Mouse (Mus musculus) midbrain, embryonic 13.5 days (tissue): ENCODE data around the gene Abcb11. TPM values are rescaled to one million over a fixed set of nuclear protein-coding genes. Genes with fewer than 3 reads are reported as not detected.
A peak's percentile ranks its signal among the peaks of the same experiment; 100 is the strongest.

Source experiments
- ATAC-seq: fragments of 200-750 bp; cut with Nextera tagmentation; 2 replicates; pipeline ENCODE4 v1.8.0; 2017; ENCODE audit warnings: mild to moderate bottlenecking, moderate TSS enrichment, moderate library complexity
- H3K27ac ChIP-seq: fragments of 300-500 bp; sonication (generic); 2 replicates; pipeline ENCODE4 v1.5.1; 2015; ENCODE audit warnings: inconsistent platforms, mild to moderate bottlenecking, moderate library complexity
- H3K27me3 ChIP-seq: fragments of 300-500 bp; sonication (generic); 2 replicates; pipeline ENCODE4 v1.6.1; 2015; ENCODE audit warnings: mild to moderate bottlenecking, inconsistent platforms
- H3K36me3 ChIP-seq: fragments of 300-500 bp; sonication (generic); 2 replicates; pipeline ENCODE4 v1.6.1; 2015; ENCODE audit warnings: mild to moderate bottlenecking, inconsistent platforms
- H3K4me1 ChIP-seq: fragments of 300-500 bp; sonication (generic); replicated peaks from 2 replicates; pipeline ENCODE4 v1.6.1; 2015; ENCODE audit warnings: inconsistent platforms
- H3K4me2 ChIP-seq: fragments of 300-500 bp; sonication (generic); replicated peaks from 2 replicates; pipeline ENCODE4 v1.6.1; 2015; ENCODE audit warnings: moderate library complexity, mild to moderate bottlenecking, inconsistent platforms
- H3K4me3 ChIP-seq: fragments of 300-500 bp; sonication (generic); replicated peaks from 2 replicates; pipeline ENCODE4 v1.5.1; 2015; ENCODE audit warnings: mild to moderate bottlenecking, inconsistent platforms
- H3K9ac ChIP-seq: fragments of 300-500 bp; sonication (generic); replicated peaks from 2 replicates; pipeline ENCODE4 v1.6.1; 2015; ENCODE audit warnings: mild to moderate bottlenecking, inconsistent platforms
- H3K9me3 ChIP-seq: fragments of 300-500 bp; sonication (generic); 2 replicates; pipeline ENCODE4 v1.6.1; 2016; ENCODE audit warnings: mild to moderate bottlenecking, inconsistent platforms
- WGBS: fragments of 180-500 bp; shearing (Covaris S2); methylation state at CpG from one replicate; pipeline ENCODE4 v1.1.7; 2015; 5-methylcytosine and 5-hydroxymethylcytosine counted together
- polyA plus RNA-seq: library from polyadenylated mRNA; unstranded; fragments of >200 nt; fragmentation: Nextera tagmentation; extraction: Ambion mirVana; gene quantifications from 2 replicates; pipeline ENCODE4 v1.2.1, GENCODE M21; 2015

Abcb11 gene
- polyA plus RNA-seq, 1 experiment from 2014 or later = not detected

DNA sequence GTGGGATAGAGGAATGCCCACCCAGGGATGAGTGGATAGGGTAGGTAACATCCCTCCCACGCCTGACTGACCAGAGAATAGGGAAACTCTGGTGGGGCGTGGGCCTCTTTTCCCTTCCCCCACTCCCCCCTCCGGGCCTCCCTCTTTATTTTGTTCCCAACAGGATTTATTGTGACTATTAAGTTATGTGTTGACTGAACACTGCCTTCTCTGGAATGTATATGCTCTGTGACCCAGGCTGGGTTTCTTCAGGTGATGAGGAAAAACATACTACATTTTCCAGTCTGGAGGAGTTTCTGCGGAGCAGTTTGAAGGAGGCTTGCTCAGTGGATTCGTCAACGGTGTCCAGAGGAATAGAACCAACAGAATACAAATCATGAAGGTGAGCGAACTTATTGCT lies 131.6 kb downstream of the Abcb11 start, which contains the start of gene G6pc2:
TSS of gene G6pc2 (plus strand) at position 301 of the 400 bp plus-strand sequence.
- no peak within 1 kb of the TSS for H3K4me2 ChIP-seq
- H3K9ac ChIP-seq = no peak within 1 kb of the TSS
- H3K27ac ChIP-seq = no peak within 1 kb of the TSS
- peaks cover under 1% of the 10 kb centered on the region for H3K4me1 ChIP-seq
- no peaks in the 10 kb centered on the region for H3K27me3 ChIP-seq
- 86% methylated on average over 7 of the region's 7 CpGs for WGBS
- H3K9me3 ChIP-seq = no peaks in the 10 kb centered on the region
- ATAC-seq = no peak
- H3K4me3 ChIP-seq = no peak within 1 kb of the TSS
- H3K36me3 ChIP-seq = no peaks in the 10 kb centered on the region

DNA sequence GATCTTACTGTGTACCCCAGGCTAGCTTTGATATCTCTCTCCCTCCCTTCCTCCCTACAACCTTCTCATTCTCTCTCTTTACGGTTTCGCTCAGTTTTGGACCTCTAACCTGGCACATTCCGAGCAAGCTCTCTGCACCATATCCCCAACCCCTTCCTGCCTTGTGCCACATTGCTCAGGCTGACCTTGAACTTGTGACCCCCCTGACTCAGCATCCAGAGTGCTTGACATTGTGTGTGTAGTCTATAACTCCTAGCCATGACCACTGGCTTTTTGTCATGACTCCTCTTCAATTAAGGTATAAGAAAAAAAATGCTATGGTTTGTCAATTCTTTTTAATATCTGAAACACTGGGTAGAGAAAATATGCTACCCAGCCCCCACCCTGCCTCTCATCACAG lies 132.7 kb downstream of the Abcb11 start:
- Histone ChIP-seq H3K9ac (no peak overlapping the region), H3K4me3 (no peak overlapping the region), H3K9me3 (no peaks in the 10 kb centered on the region), H3K27me3 (no peaks in the 10 kb centered on the region), H3K4me2 (no peak overlapping the region), H3K36me3 (no peaks in the 10 kb centered on the region), H3K27ac (no peak overlapping the region), H3K4me1 (peaks cover 11% of the 10 kb centered on the region)
- 91% methylated on average over 3 of the region's 3 CpGs for WGBS
- ATAC-seq = no peak

DNA sequence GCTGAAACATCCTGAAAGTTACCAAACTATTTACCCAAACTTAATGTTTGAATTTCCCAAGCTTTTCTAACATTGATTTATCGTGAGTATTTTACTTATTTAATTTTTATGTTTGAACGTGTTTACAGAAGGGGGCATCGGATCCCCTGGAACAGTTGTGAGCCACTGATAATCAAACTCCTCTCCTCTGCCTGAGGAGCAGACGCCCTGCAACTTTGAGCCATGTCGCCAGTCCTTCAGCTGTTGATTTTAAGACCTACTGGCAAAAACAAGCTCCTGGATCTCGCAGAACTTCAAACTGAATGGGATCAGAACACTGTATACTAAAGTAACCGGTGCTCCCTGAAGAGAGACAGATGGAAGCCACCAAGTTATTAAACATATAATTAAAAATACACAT lies 135.9 kb downstream of the Abcb11 start:
- no peak overlapping the region for H3K4me2 ChIP-seq
- H3K4me3 ChIP-seq = no peak overlapping the region
- no peak overlapping the region for H3K9ac ChIP-seq
- no peaks in the 10 kb centered on the region for H3K27me3 ChIP-seq
- peaks cover 14% of the 10 kb centered on the region for H3K4me1 ChIP-seq
- peaks cover 4% of the 10 kb centered on the region; the same call in 1 of the 2 replicates for H3K36me3 ChIP-seq
- 0 out of 2 replicates have a peak, but pooled peaks have one; percentile 13 for ATAC-seq
- H3K9me3 ChIP-seq = no peaks in the 10 kb centered on the region
- no peak overlapping the region for H3K27ac ChIP-seq
- 29% methylated on average over 7 of the region's 7 CpGs for WGBS

DNA sequence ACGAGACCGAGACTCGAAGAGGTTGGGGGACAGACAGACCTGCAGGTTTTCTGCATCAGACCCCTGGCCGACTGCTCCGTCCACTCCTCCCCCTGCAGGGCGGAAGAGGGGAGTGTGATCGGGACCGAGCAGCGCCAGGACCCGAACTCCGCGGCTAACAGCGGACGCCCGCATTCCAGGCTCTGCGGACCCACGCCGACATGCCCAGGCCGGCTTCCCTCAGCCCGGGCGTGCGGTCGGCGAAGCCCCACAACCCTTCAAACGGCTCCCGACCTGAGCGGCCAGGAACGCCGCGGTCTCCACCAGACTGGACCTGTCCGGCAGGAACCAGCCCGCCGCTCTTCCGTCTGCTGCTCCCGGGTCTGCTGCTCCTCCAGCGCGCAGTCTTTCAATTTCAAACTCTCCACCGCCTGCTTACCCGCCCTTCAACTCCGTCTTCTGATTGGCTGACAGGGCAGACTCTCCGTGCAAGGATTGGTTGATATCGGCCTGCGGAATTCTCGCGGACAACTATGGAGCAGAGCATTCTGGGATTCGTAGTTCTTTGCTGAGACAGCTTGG lies 136.5 kb downstream of the Abcb11 start, which contains the start of gene Spc25:
TSS of gene Spc25 (minus strand) at position 404 of the 561 bp plus-strand sequence.
- WGBS = under 1% methylated on average over 46 of the region's 46 CpGs
- peak; percentile 99 for ATAC-seq
- peak within 1 kb of the TSS; percentile 58; the same call in 1 of the 2 replicates for H3K27ac ChIP-seq

DNA sequence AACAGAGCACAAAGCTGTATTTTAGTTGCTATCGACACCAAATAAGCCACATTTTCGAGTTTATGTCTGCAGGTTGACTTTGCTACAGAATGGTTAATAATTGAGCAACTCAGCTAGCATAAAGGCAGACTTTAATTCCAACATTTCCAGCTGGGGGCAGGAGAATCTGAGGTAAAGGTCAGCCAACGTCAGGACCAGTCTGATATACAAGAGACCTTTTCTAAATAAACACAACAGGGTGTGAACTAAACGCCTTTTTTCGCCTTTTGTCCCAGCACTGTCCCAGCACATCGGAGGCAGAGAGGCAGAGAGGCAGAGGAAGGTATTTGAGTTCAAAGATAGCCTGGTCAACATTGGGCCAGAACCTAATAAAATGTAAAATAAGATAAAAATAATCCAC lies 137.2 kb downstream of the Abcb11 start:
- peaks cover 12% of the 10 kb centered on the region; the same call in 1 of the 2 replicates for H3K36me3 ChIP-seq
- H3K9ac ChIP-seq = peak overlapping the region; percentile 70

More for the DNA sequence above, 136.5 kb downstream of the Abcb11 start, which contains the start of gene Spc25:
- peaks cover 11% of the 10 kb centered on the region; the same call in 1 of the 2 replicates for H3K36me3 ChIP-seq
- peaks cover 14% of the 10 kb centered on the region for H3K4me1 ChIP-seq
- peak within 1 kb of the TSS; percentile 81 for H3K4me3 ChIP-seq
- H3K27me3 ChIP-seq = no peaks in the 10 kb centered on the region
- peak within 1 kb of the TSS; percentile 91 for H3K4me2 ChIP-seq
- no peaks in the 10 kb centered on the region for H3K9me3 ChIP-seq
- peak within 1 kb of the TSS; percentile 70 for H3K9ac ChIP-seq

DNA sequence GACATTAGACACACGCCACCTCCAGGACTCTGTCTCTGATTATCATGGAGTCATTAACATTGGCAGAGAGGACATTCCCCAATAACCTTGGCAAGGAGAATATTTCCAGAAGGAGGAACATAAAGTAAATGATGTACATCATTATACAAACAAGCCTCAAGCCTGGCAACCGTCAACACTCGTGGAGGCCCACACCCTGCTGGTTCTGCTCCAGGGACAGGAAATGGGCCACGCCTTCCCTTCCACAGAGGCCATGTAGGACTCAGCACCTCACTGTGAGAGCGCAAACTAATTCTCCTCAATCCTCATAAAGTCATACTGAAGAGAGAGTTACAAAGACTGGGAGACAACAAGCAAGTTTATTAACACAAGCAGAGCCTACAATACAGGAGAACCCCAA lies 148.9 kb downstream of the Abcb11 start:
- no peak overlapping the region for H3K27ac ChIP-seq
- no peaks in the 10 kb centered on the region for H3K27me3 ChIP-seq
- peaks cover 15% of the 10 kb centered on the region for H3K36me3 ChIP-seq
- no peak overlapping the region for H3K4me3 ChIP-seq
- H3K9ac ChIP-seq = no peak overlapping the region
- no peak overlapping the region for H3K4me2 ChIP-seq
- no peaks in the 10 kb centered on the region for H3K9me3 ChIP-seq
- no peak for ATAC-seq
- WGBS = 94% methylated on average over 5 of the region's 5 CpGs
- no peaks in the 10 kb centered on the region for H3K4me1 ChIP-seq

More for the DNA sequence above, 137.2 kb downstream of the Abcb11 start:
- Histone ChIP-seq H3K4me3 (peak overlapping the region; percentile 81), H3K27ac (no peak overlapping the region), H3K4me1 (peaks cover 14% of the 10 kb centered on the region), H3K27me3 (no peaks in the 10 kb centered on the region), H3K4me2 (peak overlapping the region; percentile 91), H3K9me3 (no peaks in the 10 kb centered on the region)
- 20% methylated on average over 6 of the region's 6 CpGs for WGBS
- no peak for ATAC-seq

DNA sequence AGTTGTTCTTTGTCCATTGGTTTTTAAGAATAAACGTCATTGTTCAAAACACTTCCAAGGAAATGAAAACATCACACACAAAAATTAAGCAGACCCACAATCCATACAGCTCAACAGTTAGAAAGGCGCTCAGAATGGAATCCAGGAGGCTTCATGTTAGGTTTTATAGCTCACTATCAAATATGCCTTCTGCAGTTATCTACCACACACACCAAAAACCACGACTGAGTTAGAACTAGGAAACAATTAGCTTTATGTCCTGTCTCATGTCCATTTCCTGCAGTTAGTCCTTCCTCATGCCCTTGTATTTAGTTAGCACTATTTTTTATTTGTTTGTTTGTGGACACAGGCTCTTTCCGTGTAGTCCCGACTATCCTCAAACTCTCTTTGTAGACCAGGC lies 151.4 kb downstream of the Abcb11 start:
- Histone ChIP-seq H3K27ac (no peak overlapping the region), H3K9me3 (no peaks in the 10 kb centered on the region), H3K36me3 (peaks cover 15% of the 10 kb centered on the region), H3K4me3 (no peak overlapping the region), H3K4me2 (no peak overlapping the region), H3K9ac (no peak overlapping the region), H3K27me3 (no peaks in the 10 kb centered on the region), H3K4me1 (no peaks in the 10 kb centered on the region)
- WGBS = 93% methylated on average over 5 of the region's 5 CpGs
- ATAC-seq = no peak

DNA sequence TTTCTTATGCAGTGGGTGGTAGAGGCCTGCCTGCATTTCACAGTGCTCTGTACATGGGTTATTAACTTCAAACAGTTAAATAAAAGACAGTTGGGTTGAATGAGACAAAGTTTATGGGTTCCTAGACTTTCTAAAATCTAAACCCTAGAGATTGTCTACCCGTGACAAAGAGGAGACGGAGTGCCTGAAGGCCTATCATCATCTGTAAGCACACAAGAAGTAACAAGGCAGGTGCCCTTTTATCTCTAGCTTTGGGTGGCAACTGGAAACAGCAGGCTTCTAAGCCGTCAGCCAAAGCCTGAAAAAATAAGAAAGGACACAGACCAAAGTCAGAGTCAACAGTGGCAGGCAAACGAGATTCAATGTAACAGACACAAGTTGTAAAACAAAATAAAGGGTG lies 153.2 kb downstream of the Abcb11 start:
- H3K36me3 ChIP-seq = peaks cover 12% of the 10 kb centered on the region
- H3K9ac ChIP-seq = no peak overlapping the region
- H3K4me3 ChIP-seq = no peak overlapping the region
- ATAC-seq = no peak
- H3K27me3 ChIP-seq = no peaks in the 10 kb centered on the region
- no peaks in the 10 kb centered on the region for H3K4me1 ChIP-seq
- no peaks in the 10 kb centered on the region for H3K9me3 ChIP-seq
- WGBS = 62% methylated on average over 4 of the region's 4 CpGs
- H3K27ac ChIP-seq = no peak overlapping the region
- H3K4me2 ChIP-seq = no peak overlapping the region

DNA sequence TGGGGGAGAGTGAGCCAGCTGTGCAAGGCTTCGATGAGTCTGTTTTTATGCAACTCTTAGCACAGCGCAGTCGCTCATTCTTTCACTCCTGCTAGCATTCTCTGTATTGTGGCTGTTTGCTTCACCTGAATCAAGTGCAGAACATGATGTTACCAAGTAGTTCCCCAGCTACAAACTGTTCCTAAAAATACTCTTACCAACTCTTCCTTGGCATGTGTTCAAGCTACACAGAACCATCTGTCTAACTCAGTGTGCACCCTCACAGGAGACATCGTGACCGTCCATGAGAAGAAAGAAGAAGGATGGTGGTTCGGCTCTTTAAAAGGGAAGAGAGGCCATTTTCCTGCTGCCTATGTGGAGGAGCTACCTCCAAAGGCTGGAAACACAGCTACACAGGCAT lies 153.7 kb downstream of the Abcb11 start:
- Histone ChIP-seq H3K4me2 (no peak overlapping the region), H3K4me1 (no peaks in the 10 kb centered on the region), H3K9ac (no peak overlapping the region), H3K27ac (no peak overlapping the region), H3K4me3 (no peak overlapping the region), H3K27me3 (no peaks in the 10 kb centered on the region), H3K36me3 (peaks cover 8% of the 10 kb centered on the region), H3K9me3 (no peaks in the 10 kb centered on the region)
- no peak for ATAC-seq
- 94% methylated on average over 6 of the region's 6 CpGs for WGBS

Other genes with a start within 250 kb of the Abcb11 start
- 0.50 and 1.2 TPM in 2 replicates for gene Nostrin, start 206.8 kb downstream of the Abcb11 start, polyA plus RNA-seq
- gene Spc25, start 136.4 kb downstream of the Abcb11 start, polyA plus RNA-seq = 87.8 and 88.3 TPM in 2 replicates
- gene G6pc2, start 131.5 kb downstream of the Abcb11 start, polyA plus RNA-seq = not detected in 2 replicates
- not detected in 2 replicates for gene Dhrs9, start 37.8 kb upstream of the Abcb11 start, polyA plus RNA-seq
- gene Lrp2, start 243.4 kb upstream of the Abcb11 start, polyA plus RNA-seq = 2.2 and 3.7 TPM in 2 replicates